ENCODE assay signal across 18 mouse cellular contexts in the genomic region with DNA sequence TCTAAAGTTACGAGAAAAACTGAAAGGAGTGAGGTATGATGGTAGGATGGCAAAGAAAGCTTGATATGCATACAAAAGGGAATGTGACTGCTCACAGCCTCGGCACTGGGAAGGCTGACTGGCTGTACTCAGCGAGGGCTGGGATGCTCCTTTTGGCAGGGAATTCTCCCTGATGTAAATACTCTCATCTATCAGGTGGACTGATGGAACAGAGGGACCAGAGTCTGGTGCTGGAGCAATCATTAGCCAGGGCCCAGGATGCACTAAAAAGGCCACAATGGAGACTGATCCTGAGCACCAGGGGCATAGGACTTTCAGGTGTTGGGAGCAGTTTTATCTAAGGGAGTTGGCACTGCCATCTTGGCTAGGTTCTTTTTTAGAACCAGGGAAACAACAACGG.
"Had no signal": no experiment of that assay in that cellular context is flagged by ENCODE, and none has a peak within 500 bp of the region (broad histone marks: within the 10 kb centered on the region; RNA-seq: fewer than 3 reads in every experiment).

No protein-coding gene starts in this region.

- H3K4me2 ChIP-seq: kidney, embryonic 15.5 days; limb, embryonic 13.5 days; liver, embryonic 12.5 days; liver, embryonic 15.5 days; lung, embryonic 15.5 days; midbrain, embryonic 13.5 days had no signal

- H3K9ac ChIP-seq: kidney, embryonic 15.5 days; limb, embryonic 13.5 days; liver, embryonic 12.5 days; liver, embryonic 15.5 days; lung, embryonic 15.5 days; midbrain, embryonic 13.5 days had no signal

- ATAC-seq: liver, embryonic 12.5 days; midbrain, embryonic 13.5 days had no signal

- H3K4me3 ChIP-seq: kidney, embryonic 15.5 days; limb, embryonic 10.5 days; limb, embryonic 13.5 days; liver, embryonic 12.5 days; liver, embryonic 15.5 days; lung, embryonic 15.5 days; midbrain, embryonic 13.5 days had no signal

- H3K36me3 ChIP-seq: kidney, embryonic 15.5 days; limb, embryonic 10.5 days; limb, embryonic 13.5 days; liver, embryonic 12.5 days; liver, embryonic 15.5 days; lung, embryonic 15.5 days; midbrain, embryonic 13.5 days had no signal

- DNase-seq: kidney, adult 11 months; kidney, adult 8-10 months; kidney, postnatal 10 days; kidney, postnatal 4 days; layer of hippocampus, postnatal 36 days; liver; lung, adult 18-20 months; lung, postnatal 14 days; thymus, adult 18-20 months; thymus, postnatal 36 days had no signal

- H3K27ac ChIP-seq: kidney, embryonic 15.5 days; limb, embryonic 10.5 days; limb, embryonic 13.5 days; liver, embryonic 12.5 days; liver, embryonic 15.5 days; lung, embryonic 15.5 days; macrophage; midbrain, embryonic 13.5 days had no signal

- H3K9me3 ChIP-seq: kidney, embryonic 15.5 days; limb, embryonic 10.5 days; limb, embryonic 13.5 days; liver, embryonic 12.5 days; liver, embryonic 15.5 days; lung, embryonic 15.5 days; midbrain, embryonic 13.5 days had no signal

- H3K27me3 ChIP-seq: lung, embryonic 15.5 days; midbrain, embryonic 13.5 days had no signal
